Mouse (Mus musculus) lung, postnatal 0 days (tissue): ENCODE data around the gene Vstm4. TPM values are rescaled to one million over a fixed set of nuclear protein-coding genes. Genes with fewer than 3 reads are reported as not detected.

Experiments used
- ATAC-seq: fragments of 200-750 bp; cut with Nextera tagmentation; 2 replicates; pipeline ENCODE4 v1.8.0; 2017; ENCODE audit warnings: moderate library complexity
- DNase-seq: peaks from one replicate; pipeline ENCODE4 v3.0.0-alpha.2; 2016; ENCODE audit warnings: low spot score
- H3K27ac ChIP-seq: fragments of 300-500 bp; sonication (generic); 2 replicates; pipeline ENCODE4 v1.5.1; 2014; ENCODE audit warnings: antibody characterized with exemption, mild to moderate bottlenecking, low read length, mixed read lengths
- H3K27me3 ChIP-seq: fragments of 300-500 bp; sonication (generic); replicated peaks from 2 replicates; pipeline ENCODE4 v1.6.1; 2014; ENCODE audit warnings: low read length, mixed read lengths; ENCODE audit not compliant: insufficient read depth
- H3K36me3 ChIP-seq: fragments of 300-500 bp; sonication (generic); 2 replicates; pipeline ENCODE4 v1.6.1; 2014; ENCODE audit warnings: low read length, mixed read lengths; ENCODE audit not compliant: insufficient read depth
- H3K4me1 ChIP-seq: fragments of 300-500 bp; sonication (generic); 2 replicates; pipeline ENCODE4 v1.6.1; 2014; ENCODE audit warnings: antibody characterized with exemption, low read depth, low read length, mixed read lengths; ENCODE audit not compliant: insufficient read depth
- H3K4me2 ChIP-seq: fragments of 300-500 bp; sonication (generic); replicated peaks from 2 replicates; pipeline ENCODE4 v1.6.1; 2014; ENCODE audit warnings: low read depth, mild to moderate bottlenecking, low read length, moderate library complexity, mixed read lengths
- H3K4me3 ChIP-seq: fragments of 300-500 bp; sonication (generic); 2 replicates; pipeline ENCODE4 v1.5.1; 2014; ENCODE audit warnings: low read depth, low read length
- H3K9ac ChIP-seq: fragments of 300-500 bp; sonication (generic); replicated peaks from 2 replicates; pipeline ENCODE4 v1.6.1; 2014; ENCODE audit warnings: low read depth, mild to moderate bottlenecking
- H3K9me3 ChIP-seq: fragments of 300-500 bp; sonication (generic); 2 replicates; pipeline ENCODE4 v1.6.1; 2016; ENCODE audit warnings: low read length, mixed read lengths
- CTCF ChIP-seq: IDR thresholded peaks from 2 replicates; pipeline ENCODE4 v1.5.1; 2016; ENCODE audit warnings: antibody characterized with exemption, mild to moderate bottlenecking
- EP300 ChIP-seq: IDR thresholded peaks from 2 replicates; pipeline ENCODE4 v1.6.1; 2016; ENCODE audit warnings: antibody characterized with exemption, mild to moderate bottlenecking, control low read depth
- WGBS: fragments of 180-500 bp; shearing (Covaris S2); extraction: QIAGEN DNeasy Blood & Tissue Kit; methylation state at CpG from one replicate; pipeline ENCODE4 v1.1.7; 2014; 5-methylcytosine and 5-hydroxymethylcytosine counted together
- polyA plus RNA-seq: library from polyadenylated mRNA; unstranded; fragments of >200 nt; fragmentation: Nextera tagmentation; extraction: Ambion mirVana; gene quantifications from 2 replicates; pipeline ENCODE4 v1.2.1, GENCODE M21; 2015

Gene Vstm4
- 59.5 and 63.6 TPM in 2 replicates for polyA plus RNA-seq

- under 1% methylated on average over 61 of the region's 68 CpGs for WGBS
Measured at GRCm38 (mm10) chr14:32856681-32857328, at the start of gene Vstm4. Gene Vstm4, plus strand, starts transcription at chr14:32856756.

GRCm38 (mm10) chr14:32810111-32810510, 46.4 kb upstream of the Vstm4 start:
- ATAC-seq: no peak
- no peaks in the 10 kb centered on the region for H3K36me3 ChIP-seq
- no peak overlapping the region for H3K4me2 ChIP-seq
- no peak overlapping the region for H3K4me3 ChIP-seq
- TF ChIP-seq EP300 (no peak), CTCF (no peak)
- H3K27me3 ChIP-seq: no peaks in the 10 kb centered on the region
- H3K27ac ChIP-seq: no peak overlapping the region
- no peaks in the 10 kb centered on the region for H3K4me1 ChIP-seq
- no peaks in the 10 kb centered on the region for H3K9me3 ChIP-seq
- no peak overlapping the region for H3K9ac ChIP-seq
- no peak for DNase-seq

More at GRCm38 (mm10) chr14:32856681-32857328, at the start of gene Vstm4:
- Histone ChIP-seq H3K27me3 (no peaks in the 10 kb centered on the region), H3K9ac (peak within 1 kb of the TSS; percentile 70), H3K4me3 (peak within 1 kb of the TSS; percentile 51), H3K27ac (peak within 1 kb of the TSS; percentile 75), H3K36me3 (no peaks in the 10 kb centered on the region), H3K4me1 (no peaks in the 10 kb centered on the region; the same call in 1 of the 2 replicates), H3K9me3 (no peaks in the 10 kb centered on the region), H3K4me2 (peak within 1 kb of the TSS; percentile 63)
- peak; percentile 73 for DNase-seq
- ATAC-seq: peak; percentile 83
- TF ChIP-seq CTCF (no peak), EP300 (no peak)

GRCm38 (mm10) chr14:32812429-32812828, 44.1 kb upstream of the Vstm4 start:
- Histone ChIP-seq H3K27me3 (no peaks in the 10 kb centered on the region), H3K9me3 (no peaks in the 10 kb centered on the region), H3K36me3 (no peaks in the 10 kb centered on the region), H3K4me2 (no peak overlapping the region), H3K4me3 (no peak overlapping the region), H3K4me1 (no peaks in the 10 kb centered on the region), H3K9ac (no peak overlapping the region), H3K27ac (no peak overlapping the region)
- 71% methylated on average over 6 of the region's 6 CpGs for WGBS
- ATAC-seq: no peak
- TF ChIP-seq CTCF: no peak
- no peak for TF ChIP-seq EP300
- no peak for DNase-seq

- H3K4me3 ChIP-seq: no peak overlapping the region
- TF ChIP-seq CTCF (no peak), EP300 (no peak)
- H3K9me3 ChIP-seq: no peaks in the 10 kb centered on the region
- H3K27ac ChIP-seq: no peak overlapping the region
- DNase-seq (no peak), ATAC-seq (no peak)
- H3K9ac ChIP-seq: no peak overlapping the region
- no peaks in the 10 kb centered on the region for H3K4me1 ChIP-seq
- no peaks in the 10 kb centered on the region for H3K36me3 ChIP-seq
- no peak overlapping the region for H3K4me2 ChIP-seq
- H3K27me3 ChIP-seq: no peaks in the 10 kb centered on the region
- WGBS: 48% methylated on average over 4 of the region's 4 CpGs
Measured at GRCm38 (mm10) chr14:32814961-32815360, 41.6 kb upstream of the Vstm4 start.

GRCm38 (mm10) chr14:32816533-32816932, 40.0 kb upstream of the Vstm4 start:
- no peaks in the 10 kb centered on the region for H3K9me3 ChIP-seq
- TF ChIP-seq CTCF (peak; percentile 30; the same call in 1 of the 2 replicates), EP300 (no peak)
- DNase-seq: no peak
- no peaks in the 10 kb centered on the region for H3K36me3 ChIP-seq
- no peaks in the 10 kb centered on the region for H3K4me1 ChIP-seq
- WGBS: 59% methylated on average over 4 of the region's 4 CpGs
- no peak overlapping the region for H3K27ac ChIP-seq
- no peaks in the 10 kb centered on the region for H3K27me3 ChIP-seq
- no peak overlapping the region for H3K4me2 ChIP-seq
- no peak overlapping the region for H3K9ac ChIP-seq
- ATAC-seq: no peak
- no peak overlapping the region for H3K4me3 ChIP-seq

GRCm38 (mm10) chr14:32817258-32817657, 39.3 kb upstream of the Vstm4 start:
- Histone ChIP-seq H3K27ac (no peak overlapping the region), H3K4me1 (no peaks in the 10 kb centered on the region), H3K4me3 (no peak overlapping the region), H3K9ac (no peak overlapping the region), H3K4me2 (no peak overlapping the region), H3K36me3 (no peaks in the 10 kb centered on the region), H3K27me3 (no peaks in the 10 kb centered on the region), H3K9me3 (no peaks in the 10 kb centered on the region)
- DNase-seq: peak; percentile 81
- ATAC-seq: peak; percentile 82
- no peak; the same call in 1 of the 2 replicates for TF ChIP-seq EP300
- TF ChIP-seq CTCF: peak; percentile 18; the same call in 1 of the 2 replicates
- WGBS: 53% methylated on average over 7 of the region's 7 CpGs
